Mouse (Mus musculus): ENCODE results near the gene Cog2. TPM values are rescaled to one million over a fixed set of nuclear protein-coding genes. Genes with fewer than 3 reads are reported as not detected.

The Cog2 gene
- polyA plus RNA-seq, 1 experiment from 2014 or later, result 36.4 TPM

DNA sequence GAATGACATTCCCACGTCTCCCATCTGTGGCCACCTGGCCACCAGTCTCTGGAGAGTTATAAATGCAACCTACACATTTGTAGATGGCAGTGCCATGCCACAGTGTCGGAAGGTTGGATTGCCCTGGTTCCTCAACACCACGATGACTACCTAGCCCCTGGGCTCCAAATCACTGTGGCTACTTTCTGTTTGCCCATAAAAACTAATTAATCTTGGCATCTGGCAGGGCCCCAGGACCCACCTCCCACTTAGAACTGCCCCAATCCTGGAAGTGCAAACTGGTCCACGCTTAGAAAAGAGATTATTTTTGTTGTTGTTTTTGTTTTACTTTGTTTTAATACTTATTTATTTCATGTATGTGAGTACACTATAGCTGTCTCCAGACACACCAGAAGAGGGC lies 24.3 kb upstream of the Cog2 start:
- WGBS, result 78% methylated on average over 4 of the region's 4 CpGs
- no peak overlapping the region for H3K4me3 ChIP-seq (replicated peaks)

DNA sequence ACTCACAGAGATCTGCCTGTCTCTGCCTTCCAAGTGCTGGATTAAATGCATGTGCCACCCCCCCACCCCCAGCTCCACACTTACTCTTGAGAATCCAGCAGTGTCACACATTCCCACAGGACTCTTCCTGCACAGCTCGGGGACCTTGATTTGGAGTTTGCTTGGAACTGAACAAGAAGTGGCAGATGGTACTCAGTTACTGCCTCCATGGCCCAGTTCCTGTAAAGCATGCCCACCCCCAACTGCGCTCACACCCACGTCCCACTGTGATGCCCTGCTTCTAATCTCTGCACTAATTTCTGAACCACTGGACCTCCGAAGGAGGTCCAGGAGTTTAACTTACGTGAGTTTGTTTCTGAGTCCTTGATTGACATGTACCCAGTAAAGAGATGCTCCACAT lies 23.7 kb upstream of the Cog2 start:
- H3K36me3 ChIP-seq, result no peaks in the 10 kb centered on the region
- no peak overlapping the region for H3K4me2 ChIP-seq
- no peaks in the 10 kb centered on the region for H3K27me3 ChIP-seq
- no peaks in the 10 kb centered on the region for H3K9me3 ChIP-seq (replicated peaks)
- no peak overlapping the region for H3K4me3 ChIP-seq (replicated peaks)
- no peak for ATAC-seq (replicated peaks; ENCODE audit: low FRiP score)
- 88% methylated on average over 5 of the region's 5 CpGs for WGBS
- H3K4me1 ChIP-seq, result no peaks in the 10 kb centered on the region; the same call in 1 of the 2 replicates
- no peak overlapping the region for H3K9ac ChIP-seq
- no peak overlapping the region for H3K27ac ChIP-seq

More for the DNA sequence above, 24.3 kb upstream of the Cog2 start:
- H3K9ac ChIP-seq, result no peak overlapping the region
- no peak for ATAC-seq (replicated peaks; ENCODE audit: low FRiP score)
- no peaks in the 10 kb centered on the region for H3K9me3 ChIP-seq (replicated peaks)
- no peak overlapping the region for H3K4me2 ChIP-seq
- no peaks in the 10 kb centered on the region for H3K36me3 ChIP-seq
- H3K27ac ChIP-seq, result no peak overlapping the region
- no peaks in the 10 kb centered on the region for H3K27me3 ChIP-seq
- H3K4me1 ChIP-seq, result no peaks in the 10 kb centered on the region; the same call in 1 of the 2 replicates

DNA sequence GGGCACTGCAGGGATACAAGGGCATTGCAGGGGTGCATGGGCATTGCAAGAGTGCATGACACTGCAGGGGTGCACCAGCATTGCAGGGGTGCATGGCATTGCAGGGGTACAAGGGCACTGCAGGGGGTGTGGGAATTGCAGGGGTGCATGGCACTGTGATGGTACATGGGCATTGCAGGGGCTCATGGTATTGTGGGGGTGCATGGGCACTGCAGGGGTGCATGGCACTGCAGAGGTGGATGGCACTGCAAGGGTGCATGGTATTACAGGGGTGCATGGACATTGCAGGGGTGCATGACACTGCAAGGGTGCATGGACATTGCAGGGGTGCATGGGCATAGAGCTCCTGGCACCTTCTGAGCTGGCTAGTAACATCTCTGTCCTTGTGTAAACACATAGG lies 22.2 kb upstream of the Cog2 start:
- Histone ChIP-seq H3K27me3 (no peaks in the 10 kb centered on the region), H3K4me2 (no peak overlapping the region), H3K36me3 (no peaks in the 10 kb centered on the region), H3K4me3 (replicated peaks) (no peak overlapping the region), H3K9me3 (replicated peaks) (no peaks in the 10 kb centered on the region; the same call in 1 of the 2 replicates), H3K27ac (no peak overlapping the region), H3K9ac (no peak overlapping the region), H3K4me1 (no peaks in the 10 kb centered on the region; the same call in 1 of the 2 replicates)
- no peak for ATAC-seq (replicated peaks; ENCODE audit: low FRiP score)

DNA sequence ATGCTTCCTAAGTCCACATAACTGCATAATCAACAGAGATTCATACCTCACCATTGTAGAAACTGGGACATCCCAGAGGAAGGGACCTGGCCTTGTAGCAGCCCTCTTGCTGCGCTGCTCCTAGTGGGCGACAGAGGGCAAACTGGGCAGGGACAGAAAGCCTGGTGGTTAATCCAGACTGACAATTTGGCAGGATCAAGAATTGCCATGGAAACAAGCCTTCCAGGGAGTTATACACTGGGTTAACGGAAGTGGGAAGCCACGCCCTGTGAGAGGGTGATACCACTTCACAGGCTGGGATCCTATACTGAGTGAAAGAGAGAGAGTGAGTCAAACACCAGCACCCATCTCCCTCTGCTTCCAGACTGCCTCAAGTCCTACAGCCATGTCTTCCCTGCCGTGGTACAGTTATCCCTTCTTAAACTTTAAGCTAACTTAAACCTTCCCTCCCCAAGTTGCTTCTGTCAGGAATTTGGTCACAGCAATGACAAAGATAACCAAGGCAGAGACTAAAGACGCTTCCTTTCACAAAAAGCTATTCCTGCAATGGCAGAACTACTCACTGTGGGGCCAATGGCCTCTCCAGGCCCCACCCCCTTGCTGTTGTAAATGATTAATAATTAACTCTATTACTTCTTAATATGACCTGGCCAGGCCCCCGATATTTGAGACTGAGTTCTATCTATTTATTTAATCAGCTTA lies 21.2 kb upstream of the Cog2 start:
- ATAC-seq (replicated peaks; ENCODE audit: low FRiP score), result no peak
- Histone ChIP-seq H3K36me3 (no peaks in the 10 kb centered on the region), H3K9ac (no peak overlapping the region), H3K4me2 (no peak overlapping the region), H3K4me1 (no peaks in the 10 kb centered on the region; the same call in 1 of the 2 replicates), H3K27me3 (no peaks in the 10 kb centered on the region), H3K9me3 (replicated peaks) (no peaks in the 10 kb centered on the region; the same call in 1 of the 2 replicates), H3K27ac (no peak overlapping the region), H3K4me3 (replicated peaks) (no peak overlapping the region)
- 61% methylated on average over 7 of the region's 7 CpGs for WGBS

DNA sequence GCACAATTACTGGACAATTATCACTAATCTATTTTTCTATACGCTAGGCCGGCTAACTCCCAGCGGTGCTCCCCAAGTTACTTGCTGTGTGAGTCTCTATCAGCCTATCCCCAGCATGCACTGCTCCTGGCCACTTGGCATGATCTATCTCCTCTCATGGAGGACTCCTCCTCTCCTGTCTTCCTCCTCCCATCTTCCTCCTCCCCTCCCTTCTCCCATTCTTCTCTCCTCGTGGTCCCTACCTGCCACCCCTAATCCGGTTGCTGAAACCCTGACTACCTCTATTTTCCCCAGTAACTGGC lies 20.7 kb upstream of the Cog2 start:
- ATAC-seq (replicated peaks; ENCODE audit: low FRiP score), result no peak
- H3K36me3 ChIP-seq, result no peaks in the 10 kb centered on the region
- WGBS, result 76% methylated on average over 5 of the region's 5 CpGs

DNA sequence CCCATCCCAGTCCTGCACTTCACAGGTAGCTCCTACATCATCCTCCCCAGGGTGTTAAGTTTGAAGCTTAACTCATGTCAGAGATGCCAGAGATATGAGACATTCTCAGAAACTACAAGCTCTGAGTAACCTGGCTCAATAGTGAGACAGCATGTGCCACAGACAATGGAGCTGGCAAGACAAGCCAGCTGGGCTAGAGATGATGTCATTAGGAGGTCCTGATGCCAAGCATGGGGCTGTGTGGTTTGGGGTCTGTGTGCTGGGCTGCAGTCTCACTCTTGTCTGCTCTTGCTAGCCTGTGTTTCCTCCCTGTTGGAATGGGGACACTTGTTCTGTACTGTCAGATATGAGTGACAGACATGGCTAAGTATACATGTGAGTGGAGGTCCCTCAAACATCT lies 14.9 kb upstream of the Cog2 start:
- no peaks in the 10 kb centered on the region; the same call in 1 of the 2 replicates for H3K9me3 ChIP-seq (replicated peaks)
- no peak overlapping the region for H3K9ac ChIP-seq
- ATAC-seq (replicated peaks; ENCODE audit: low FRiP score), result no peak
- H3K4me1 ChIP-seq, result no peaks in the 10 kb centered on the region
- no peak overlapping the region for H3K4me3 ChIP-seq (replicated peaks)
- H3K36me3 ChIP-seq, result no peaks in the 10 kb centered on the region
- H3K27me3 ChIP-seq, result 0 out of 2 replicates have a peak, but pooled peaks cover 8% of the 10 kb centered on the region
- H3K27ac ChIP-seq, result no peak overlapping the region
- H3K4me2 ChIP-seq, result no peak overlapping the region

More for the DNA sequence above, 20.7 kb upstream of the Cog2 start:
- no peaks in the 10 kb centered on the region; the same call in 1 of the 2 replicates for H3K4me1 ChIP-seq
- H3K27me3 ChIP-seq, result no peaks in the 10 kb centered on the region
- no peak overlapping the region for H3K4me2 ChIP-seq
- H3K4me3 ChIP-seq (replicated peaks), result no peak overlapping the region
- H3K9me3 ChIP-seq (replicated peaks), result no peaks in the 10 kb centered on the region; the same call in 1 of the 2 replicates
- H3K9ac ChIP-seq, result no peak overlapping the region
- H3K27ac ChIP-seq, result no peak overlapping the region

DNA sequence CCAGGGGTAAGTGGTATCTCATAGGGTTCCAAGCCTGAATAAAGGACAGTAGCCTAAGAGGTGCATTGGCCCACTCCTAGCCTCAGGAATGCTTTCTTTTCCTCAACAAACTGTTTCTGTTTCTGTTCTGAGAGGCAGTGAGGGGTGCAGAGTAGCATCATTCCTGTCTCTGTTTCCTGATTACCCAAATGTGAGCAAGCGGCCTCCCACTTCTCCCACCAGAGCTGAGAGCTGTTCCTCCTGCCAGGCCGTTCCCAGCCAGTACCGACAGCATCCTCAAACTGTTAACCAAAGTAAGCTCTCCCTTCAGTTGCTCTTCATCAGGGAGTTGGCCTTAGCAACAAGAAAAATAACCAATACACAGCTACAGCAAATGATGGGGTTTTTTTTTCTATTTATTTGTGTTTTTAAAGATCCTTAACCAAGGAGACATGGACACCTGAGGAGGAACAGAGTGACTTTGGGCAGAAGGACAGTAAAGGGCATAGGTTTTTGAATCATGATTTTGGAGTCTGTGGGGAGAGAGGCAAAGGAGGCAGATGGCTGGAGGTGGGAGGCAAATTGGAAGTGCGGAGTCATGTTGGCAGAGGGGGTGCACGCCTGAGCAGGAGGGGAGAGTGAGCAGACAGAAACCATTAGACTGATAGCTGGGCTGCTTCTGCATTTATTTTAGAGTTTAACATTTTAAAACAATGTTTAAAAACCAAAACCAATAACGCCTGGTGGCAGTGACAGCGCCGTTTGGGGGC lies 12.8 kb upstream of the Cog2 start:
- no peaks in the 10 kb centered on the region for H3K4me1 ChIP-seq
- H3K27ac ChIP-seq, result no peak overlapping the region
- no peak overlapping the region for H3K9ac ChIP-seq
- H3K4me3 ChIP-seq (replicated peaks), result no peak overlapping the region
- H3K9me3 ChIP-seq (replicated peaks), result no peaks in the 10 kb centered on the region; the same call in 1 of the 2 replicates
- H3K36me3 ChIP-seq, result no peaks in the 10 kb centered on the region
- WGBS, result 73% methylated on average over 8 of the region's 8 CpGs
- ATAC-seq (replicated peaks; ENCODE audit: low FRiP score), result no peak
- H3K27me3 ChIP-seq, result 0 out of 2 replicates have a peak, but pooled peaks cover 16% of the 10 kb centered on the region
- no peak overlapping the region for H3K4me2 ChIP-seq

DNA sequence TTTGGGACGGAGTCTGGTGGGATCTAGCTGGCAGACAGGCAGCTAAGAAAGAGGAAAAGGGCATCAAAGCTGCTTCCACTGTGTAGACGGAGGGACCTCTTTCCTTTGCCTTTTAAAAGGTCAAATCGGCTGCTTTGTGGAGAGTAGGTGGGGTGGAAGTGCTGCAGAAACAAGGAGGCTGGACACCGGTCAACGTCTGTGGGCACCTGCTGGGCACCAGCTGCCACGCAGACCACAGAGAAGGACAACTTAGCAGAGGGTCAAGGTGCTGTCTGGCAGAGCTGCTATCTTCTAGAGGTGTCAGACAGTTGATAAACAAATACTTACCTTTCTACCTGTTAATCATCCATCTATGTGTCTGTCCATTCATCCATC lies 12.3 kb upstream of the Cog2 start:
- no peaks in the 10 kb centered on the region; the same call in 1 of the 2 replicates for H3K9me3 ChIP-seq (replicated peaks)
- 0 out of 2 replicates have a peak, but pooled peaks cover 16% of the 10 kb centered on the region for H3K27me3 ChIP-seq
- no peak overlapping the region for H3K9ac ChIP-seq
- no peaks in the 10 kb centered on the region for H3K4me1 ChIP-seq
- H3K27ac ChIP-seq, result no peak overlapping the region
- no peaks in the 10 kb centered on the region for H3K36me3 ChIP-seq
- no peak overlapping the region for H3K4me3 ChIP-seq (replicated peaks)
- no peak for ATAC-seq (replicated peaks; ENCODE audit: low FRiP score)
- H3K4me2 ChIP-seq, result no peak overlapping the region
- WGBS, result 81% methylated on average over 6 of the region's 6 CpGs

DNA sequence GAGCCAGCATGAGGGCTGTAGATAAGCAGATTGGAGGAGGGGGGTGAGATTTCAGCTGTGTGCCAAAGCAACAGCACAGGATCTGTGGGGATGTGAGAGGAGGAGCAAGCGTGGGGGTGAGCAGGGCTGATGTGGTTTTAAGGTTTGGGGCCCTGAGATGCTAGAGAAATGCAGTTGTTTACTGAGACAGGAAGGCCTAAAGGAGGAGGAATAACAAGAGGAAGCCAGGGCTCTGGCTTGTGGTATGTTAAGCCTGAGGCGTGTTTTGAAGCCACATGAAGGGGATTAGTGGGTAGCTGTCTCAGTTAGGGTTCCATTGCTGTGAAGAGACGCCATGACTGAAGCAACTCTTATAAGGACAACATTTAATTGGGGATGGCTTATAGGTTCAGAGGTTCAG lies 11.4 kb upstream of the Cog2 start:
- H3K9ac ChIP-seq, result no peak overlapping the region
- ATAC-seq (replicated peaks; ENCODE audit: low FRiP score), result no peak
- no peaks in the 10 kb centered on the region for H3K36me3 ChIP-seq
- no peak overlapping the region for H3K4me2 ChIP-seq
- H3K27me3 ChIP-seq, result 0 out of 2 replicates have a peak, but pooled peaks cover 16% of the 10 kb centered on the region
- H3K27ac ChIP-seq, result no peak overlapping the region
- no peak overlapping the region for H3K4me3 ChIP-seq (replicated peaks)
- H3K4me1 ChIP-seq, result no peaks in the 10 kb centered on the region
- no peaks in the 10 kb centered on the region for H3K9me3 ChIP-seq (replicated peaks)
- WGBS, result 80% methylated on average over 3 of the region's 3 CpGs

DNA sequence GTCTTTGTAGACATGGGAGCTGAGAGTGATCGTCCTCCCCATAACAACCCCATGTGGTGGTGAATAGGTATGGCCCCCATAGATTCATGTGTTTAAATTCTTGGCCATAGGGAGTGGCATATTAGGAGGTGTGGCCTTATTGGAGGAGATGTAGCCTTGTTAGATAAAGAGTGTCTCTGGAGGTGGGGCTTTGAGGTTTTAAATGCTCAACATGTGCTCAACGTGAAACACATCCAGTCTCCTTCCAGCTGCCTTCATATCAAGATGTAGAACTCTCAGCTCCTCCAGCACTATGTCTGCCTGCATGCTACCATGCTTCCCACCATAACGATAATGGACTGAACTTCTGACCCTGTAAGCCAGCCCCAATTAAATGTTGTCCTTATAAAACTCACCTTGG lies 4.5 kb upstream of the Cog2 start:
- no peak overlapping the region for H3K9ac ChIP-seq
- peaks cover 3% of the 10 kb centered on the region; the same call in 1 of the 2 replicates for H3K4me1 ChIP-seq
- no peaks in the 10 kb centered on the region for H3K36me3 ChIP-seq
- H3K9me3 ChIP-seq (replicated peaks), result no peaks in the 10 kb centered on the region
- H3K27me3 ChIP-seq, result peaks cover 29% of the 10 kb centered on the region; the same call in 1 of the 2 replicates
- ATAC-seq (replicated peaks; ENCODE audit: low FRiP score), result no peak
- WGBS, result 70% methylated on average over 3 of the region's 3 CpGs
- H3K27ac ChIP-seq, result no peak overlapping the region
- H3K4me3 ChIP-seq (replicated peaks), result no peak overlapping the region
- H3K4me2 ChIP-seq, result no peak overlapping the region

DNA sequence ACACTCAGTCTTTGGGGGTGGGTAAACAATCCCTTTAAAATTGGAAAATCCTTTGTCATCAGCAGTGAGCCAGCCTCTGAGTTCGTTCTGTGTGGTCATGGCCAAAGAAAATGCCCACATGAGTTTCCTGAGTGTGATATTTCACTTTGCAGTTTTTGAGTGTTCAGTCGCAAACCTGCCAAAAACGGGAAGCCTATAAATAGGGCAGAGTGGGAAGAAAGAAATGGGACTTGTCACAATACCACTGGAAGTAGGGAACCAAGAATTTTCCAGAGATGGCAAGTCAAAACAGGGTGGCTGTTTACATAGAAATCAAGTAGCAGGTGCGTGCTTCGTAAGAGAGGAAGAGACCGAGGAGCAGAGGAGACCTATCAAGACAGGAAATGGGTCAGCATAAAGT lies 4.0 kb upstream of the Cog2 start:
- no peak for ATAC-seq (replicated peaks; ENCODE audit: low FRiP score)
- H3K4me1 ChIP-seq, result peaks cover 8% of the 10 kb centered on the region

DNA sequence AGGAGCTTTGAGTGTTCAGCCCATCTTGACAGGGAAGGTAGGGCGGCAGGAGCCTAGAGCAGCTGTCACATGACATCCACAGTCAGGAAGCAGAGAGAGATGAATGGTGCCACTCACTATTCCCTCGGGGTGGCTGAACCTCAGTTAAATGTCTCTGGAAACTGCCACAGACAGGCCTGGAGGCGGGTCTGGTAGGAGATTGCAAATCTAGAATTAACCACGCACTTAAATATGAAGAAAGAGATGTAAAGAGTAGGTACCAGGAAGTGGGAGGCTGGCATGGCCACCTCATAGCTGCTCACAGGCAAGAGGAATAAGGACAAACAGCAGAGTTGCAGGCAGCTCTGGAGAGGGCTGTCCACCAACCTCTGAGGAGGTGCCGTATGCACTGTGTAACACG lies 3.4 kb upstream of the Cog2 start:
- Histone ChIP-seq H3K27me3 (peaks cover 20% of the 10 kb centered on the region; the same call in 1 of the 2 replicates), H3K4me1 (peaks cover 14% of the 10 kb centered on the region), H3K9ac (no peak overlapping the region), H3K9me3 (replicated peaks) (no peaks in the 10 kb centered on the region), H3K36me3 (no peaks in the 10 kb centered on the region), H3K27ac (no peak overlapping the region), H3K4me3 (replicated peaks) (no peak overlapping the region), H3K4me2 (no peak overlapping the region)
- ATAC-seq (replicated peaks; ENCODE audit: low FRiP score), result no peak
- 73% methylated on average over 6 of the region's 6 CpGs for WGBS

More for the DNA sequence above, 4.0 kb upstream of the Cog2 start:
- WGBS, result 71% methylated on average over 6 of the region's 6 CpGs
- Histone ChIP-seq H3K27me3 (peaks cover 26% of the 10 kb centered on the region; the same call in 1 of the 2 replicates), H3K36me3 (no peaks in the 10 kb centered on the region), H3K9ac (no peak overlapping the region), H3K4me2 (no peak overlapping the region), H3K4me3 (replicated peaks) (no peak overlapping the region), H3K27ac (no peak overlapping the region), H3K9me3 (replicated peaks) (no peaks in the 10 kb centered on the region)
